Mouse (Mus musculus) neural tube, embryonic 11.5 days (tissue): Measurements from ENCODE around the gene Kcnmb4. TPM values are rescaled to one million over a fixed set of nuclear protein-coding genes. Genes with fewer than 3 reads are reported as not detected.

ENCODE experiments used
- ATAC-seq: fragments of 200-750 bp; cut with Nextera tagmentation; 2 replicates; pipeline ENCODE4 v1.8.0; 2017; ENCODE audit warnings: moderate number of reproducible peaks, mild to moderate bottlenecking, moderate TSS enrichment, moderate library complexity; ENCODE audit not compliant: insufficient read depth, low FRiP score, low TSS enrichment
- DNase-seq: peaks from one replicate; pipeline ENCODE4 v3.0.0-alpha.2; 2015; ENCODE audit warnings: low spot score
- H3K27ac ChIP-seq: fragments of 300-500 bp; sonication (generic); 2 replicates; pipeline ENCODE4 v1.5.1; 2014; ENCODE audit warnings: low read depth, mild to moderate bottlenecking, low read length
- H3K27me3 ChIP-seq: fragments of 300-500 bp; sonication (generic); 2 replicates; pipeline ENCODE4 v1.6.1; 2014; ENCODE audit warnings: mild to moderate bottlenecking, low read length, mixed read lengths; ENCODE audit not compliant: control insufficient read depth, insufficient read depth
- H3K36me3 ChIP-seq: fragments of 300-500 bp; sonication (generic); 2 replicates; pipeline ENCODE4 v1.6.1; 2014; ENCODE audit warnings: mild to moderate bottlenecking, low read length, moderate library complexity, mixed read lengths; ENCODE audit not compliant: control insufficient read depth, insufficient read depth
- H3K4me1 ChIP-seq: fragments of 300-500 bp; sonication (generic); 2 replicates; pipeline ENCODE4 v1.6.1; 2014; ENCODE audit warnings: low read length, mixed read lengths; ENCODE audit not compliant: control insufficient read depth, insufficient read depth
- H3K4me2 ChIP-seq: fragments of 300-500 bp; sonication (generic); 2 replicates; pipeline ENCODE4 v1.6.1; 2014; ENCODE audit warnings: low read depth, mild to moderate bottlenecking, moderate library complexity
- H3K4me3 ChIP-seq: fragments of 300-500 bp; sonication (generic); 2 replicates; pipeline ENCODE4 v1.5.1; 2014; ENCODE audit warnings: low read depth, low read length
- H3K9ac ChIP-seq: fragments of 300-500 bp; sonication (generic); 2 replicates; pipeline ENCODE4 v1.6.1; 2014; ENCODE audit warnings: mild to moderate bottlenecking, low read length
- H3K9me3 ChIP-seq: fragments of 300-500 bp; sonication (generic); 2 replicates; pipeline ENCODE4 v1.6.1; 2016; ENCODE audit warnings: low read length; ENCODE audit not compliant: control insufficient read depth
- WGBS: fragments of 180-500 bp; shearing (Covaris S2); extraction: QIAGEN DNeasy Blood & Tissue Kit; methylation state at CpG from one replicate; pipeline ENCODE4 v1.1.7; 2014; 5-methylcytosine and 5-hydroxymethylcytosine counted together
- polyA plus RNA-seq: library from polyadenylated mRNA; unstranded; fragments of >200 nt; fragmentation: Nextera tagmentation; extraction: Ambion mirVana; gene quantifications from 2 replicates; pipeline ENCODE4 v1.2.1, GENCODE M21; 2014

Gene Kcnmb4
- polyA plus RNA-seq, 1 experiment from 2014 or later = 14.1 TPM

GRCm38 (mm10) chr10:116468094-116468493 is 5.6 kb downstream of the Kcnmb4 start:
- Histone ChIP-seq H3K36me3 (no peaks in the 10 kb centered on the region), H3K9ac (no peak overlapping the region), H3K4me1 (0 out of 2 replicates have a peak, but pooled peaks cover 3% of the 10 kb centered on the region), H3K27me3 (no peaks in the 10 kb centered on the region), H3K9me3 (no peaks in the 10 kb centered on the region), H3K4me3 (no peak overlapping the region), H3K4me2 (no peak overlapping the region), H3K27ac (no peak overlapping the region)
- ATAC-seq (no peak), DNase-seq (no peak)
- 82% methylated on average over 5 of the region's 5 CpGs for WGBS

GRCm38 (mm10) chr10:116463753-116464345 is 9.8 kb downstream of the Kcnmb4 start:
- no peak for DNase-seq
- WGBS = 93% methylated on average over 12 of the region's 12 CpGs
- H3K27me3 ChIP-seq = no peaks in the 10 kb centered on the region
- no peak overlapping the region for H3K4me3 ChIP-seq
- ATAC-seq = no peak
- no peak overlapping the region for H3K27ac ChIP-seq
- H3K9ac ChIP-seq = no peak overlapping the region
- H3K4me1 ChIP-seq = no peaks in the 10 kb centered on the region
- H3K36me3 ChIP-seq = no peaks in the 10 kb centered on the region
- H3K4me2 ChIP-seq = no peak overlapping the region
- H3K9me3 ChIP-seq = no peaks in the 10 kb centered on the region

- H3K27ac ChIP-seq = no peak overlapping the region
- no peak overlapping the region for H3K4me2 ChIP-seq
- no peak for ATAC-seq
These were observed 12.2 kb downstream of the Kcnmb4 start for GRCm38 (mm10) chr10:116461443-116461842.

GRCm38 (mm10) chr10:116458786-116459185 is 14.9 kb downstream of the Kcnmb4 start:
- no peaks in the 10 kb centered on the region for H3K9me3 ChIP-seq
- ATAC-seq = no peak
- DNase-seq = no peak
- H3K36me3 ChIP-seq = no peaks in the 10 kb centered on the region; the same call in 1 of the 2 replicates
- no peak overlapping the region for H3K4me3 ChIP-seq
- no peak overlapping the region for H3K4me2 ChIP-seq
- H3K9ac ChIP-seq = no peak overlapping the region
- no peaks in the 10 kb centered on the region for H3K4me1 ChIP-seq
- WGBS = 90% methylated on average over 9 of the region's 9 CpGs
- H3K27me3 ChIP-seq = no peaks in the 10 kb centered on the region
- H3K27ac ChIP-seq = no peak overlapping the region

More at GRCm38 (mm10) chr10:116461443-116461842, 12.2 kb downstream of the Kcnmb4 start:
- Histone ChIP-seq H3K9me3 (no peaks in the 10 kb centered on the region), H3K36me3 (no peaks in the 10 kb centered on the region; the same call in 1 of the 2 replicates), H3K9ac (no peak overlapping the region), H3K27me3 (no peaks in the 10 kb centered on the region), H3K4me1 (no peaks in the 10 kb centered on the region), H3K4me3 (no peak overlapping the region)
- peak; percentile 16 for DNase-seq
- 61% methylated on average over 9 of the region's 9 CpGs for WGBS

- H3K9ac ChIP-seq = no peak overlapping the region
- H3K4me2 ChIP-seq = no peak overlapping the region
- 95% methylated on average over 7 of the region's 7 CpGs for WGBS
- no peaks in the 10 kb centered on the region; the same call in 1 of the 2 replicates for H3K36me3 ChIP-seq
- H3K27me3 ChIP-seq = no peaks in the 10 kb centered on the region
- no peak overlapping the region for H3K27ac ChIP-seq
- no peak overlapping the region for H3K4me3 ChIP-seq
- DNase-seq = no peak
- no peaks in the 10 kb centered on the region for H3K4me1 ChIP-seq
- ATAC-seq = no peak
- no peaks in the 10 kb centered on the region for H3K9me3 ChIP-seq
These were observed 20.9 kb downstream of the Kcnmb4 start for GRCm38 (mm10) chr10:116452771-116453170.

GRCm38 (mm10) chr10:116450621-116451020 is 23.1 kb downstream of the Kcnmb4 start:
- no peak overlapping the region for H3K9ac ChIP-seq
- H3K36me3 ChIP-seq = no peaks in the 10 kb centered on the region
- no peak overlapping the region for H3K4me2 ChIP-seq
- H3K4me3 ChIP-seq = no peak overlapping the region
- DNase-seq (no peak), ATAC-seq (no peak)
- H3K4me1 ChIP-seq = no peaks in the 10 kb centered on the region
- H3K27me3 ChIP-seq = no peaks in the 10 kb centered on the region
- no peak overlapping the region for H3K27ac ChIP-seq
- WGBS = 80% methylated on average over 9 of the region's 9 CpGs
- H3K9me3 ChIP-seq = no peaks in the 10 kb centered on the region

GRCm38 (mm10) chr10:116448166-116448565 is 25.5 kb downstream of the Kcnmb4 start:
- no peak overlapping the region for H3K27ac ChIP-seq
- H3K4me3 ChIP-seq = no peak overlapping the region
- ATAC-seq (no peak), DNase-seq (no peak)
- H3K27me3 ChIP-seq = no peaks in the 10 kb centered on the region
- no peak overlapping the region for H3K9ac ChIP-seq
- no peak overlapping the region for H3K4me2 ChIP-seq
- H3K4me1 ChIP-seq = no peaks in the 10 kb centered on the region
- 96% methylated on average over 12 of the region's 12 CpGs for WGBS
- no peaks in the 10 kb centered on the region for H3K36me3 ChIP-seq
- H3K9me3 ChIP-seq = no peaks in the 10 kb centered on the region

- ATAC-seq (no peak), DNase-seq (no peak)
- no peaks in the 10 kb centered on the region for H3K36me3 ChIP-seq
- H3K9me3 ChIP-seq = no peaks in the 10 kb centered on the region
- no peak overlapping the region for H3K9ac ChIP-seq
- no peak overlapping the region for H3K4me2 ChIP-seq
- H3K27ac ChIP-seq = no peak overlapping the region
- H3K27me3 ChIP-seq = no peaks in the 10 kb centered on the region
- H3K4me3 ChIP-seq = no peak overlapping the region
- 89% methylated on average over 9 of the region's 9 CpGs for WGBS
- H3K4me1 ChIP-seq = no peaks in the 10 kb centered on the region
These were observed 26.5 kb downstream of the Kcnmb4 start for GRCm38 (mm10) chr10:116447176-116447575.

GRCm38 (mm10) chr10:116446040-116446439 is 27.6 kb downstream of the Kcnmb4 start:
- 95% methylated on average over 10 of the region's 12 CpGs for WGBS
- Histone ChIP-seq H3K4me2 (no peak overlapping the region), H3K36me3 (no peaks in the 10 kb centered on the region), H3K27me3 (no peaks in the 10 kb centered on the region), H3K4me3 (no peak overlapping the region), H3K4me1 (no peaks in the 10 kb centered on the region), H3K9ac (no peak overlapping the region), H3K27ac (no peak overlapping the region), H3K9me3 (no peaks in the 10 kb centered on the region)
- ATAC-seq = no peak
- no peak for DNase-seq
